Mouse (Mus musculus): ENCODE results near the gene Ccdc183. TPM values are rescaled to one million over a fixed set of nuclear protein-coding genes. Genes with fewer than 3 reads are reported as not detected.

The Ccdc183 gene
- total RNA-seq (2014; fragmentation: Nextera tagmentation) (not detected in 2 replicates), total RNA-seq (2017) (0.05 TPM in 1 of 2 replicates, not detected in the other), polyA plus RNA-seq (2012) (not detected in 2 replicates)

- Histone ChIP-seq H3K9me3 (replicated peaks) (no peaks in the 10 kb centered on the region), H3K4me1 (ENCODE audit: insufficient read depth, low read depth, low read length) (peaks cover 3% of the 10 kb centered on the region; the same call in 1 of the 2 replicates), H3K4me3 (ENCODE audit: low read depth, low read length) (no peak within 1 kb of the TSS), H3K36me3 (replicated peaks) (no peaks in the 10 kb centered on the region), H3K27me3 (ENCODE audit: insufficient read depth, low read length) (peaks cover 68% of the 10 kb centered on the region)
- ATAC-seq (ENCODE audit: extremely low read depth, insufficient number of reproducible peaks, low FRiP score, poor library complexity, severe bottlenecking) (no peak), DNase-seq (ENCODE audit: low spot score) (no peak)
- TF ChIP-seq GATA1 (IDR thresholded peaks at IDR 0.05; ENCODE audit: borderline replicate concordance, low read length) (no peak), TAL1 (conservative IDR thresholded peaks at IDR 0.05; ENCODE audit: low read depth, low read length) (no peak), CTCF (IDR thresholded peaks at IDR 0.05; ENCODE audit: low read depth, low read length) (no peak), GATA2 (IDR thresholded peaks at IDR 0.05; ENCODE audit: borderline replicate concordance, low read depth, low read length) (no peak), POLR2AphosphoS5 (IDR thresholded peaks at IDR 0.05; ENCODE audit: insufficient replicate concordance, low read depth, low read length) (no peak)
Observed at GRCm38 (mm10) chr2:25617578-25617977, at the start of gene Ccdc183. Ccdc183 (minus strand) TSS chr2:25617678.

- no peak overlapping the region for H3K4me3 ChIP-seq (ENCODE audit: low read depth, low read length)
- H3K27me3 ChIP-seq (ENCODE audit: insufficient read depth, low read length): 0 out of 2 replicates have a peak, but pooled peaks cover 5% of the 10 kb centered on the region
- ATAC-seq (ENCODE audit: extremely low read depth, insufficient number of reproducible peaks, low FRiP score, poor library complexity, severe bottlenecking) (no peak), DNase-seq (ENCODE audit: low spot score) (no peak)
- H3K9me3 ChIP-seq (replicated peaks): no peaks in the 10 kb centered on the region
- no peaks in the 10 kb centered on the region for H3K4me1 ChIP-seq (ENCODE audit: insufficient read depth, low read depth, low read length)
- TF ChIP-seq TAL1 (conservative IDR thresholded peaks at IDR 0.05; ENCODE audit: low read depth, low read length) (no peak), POLR2AphosphoS5 (IDR thresholded peaks at IDR 0.05; ENCODE audit: insufficient replicate concordance, low read depth, low read length) (no peak), CTCF (IDR thresholded peaks at IDR 0.05; ENCODE audit: low read depth, low read length) (no peak), GATA2 (IDR thresholded peaks at IDR 0.05; ENCODE audit: borderline replicate concordance, low read depth, low read length) (no peak), GATA1 (IDR thresholded peaks at IDR 0.05; ENCODE audit: borderline replicate concordance, low read length) (no peak)
- H3K36me3 ChIP-seq (replicated peaks): no peaks in the 10 kb centered on the region
Observed at GRCm38 (mm10) chr2:25666516-25666915, 49.0 kb upstream of the Ccdc183 start.

GRCm38 (mm10) chr2:25664125-25664524 lies 46.6 kb upstream of the Ccdc183 start:
- ATAC-seq (ENCODE audit: extremely low read depth, insufficient number of reproducible peaks, low FRiP score, poor library complexity, severe bottlenecking) (no peak), DNase-seq (ENCODE audit: low spot score) (no peak)
- no peak for TF ChIP-seq CTCF (IDR thresholded peaks at IDR 0.05; ENCODE audit: low read depth, low read length)
- no peak for TF ChIP-seq POLR2AphosphoS5 (IDR thresholded peaks at IDR 0.05; ENCODE audit: insufficient replicate concordance, low read depth, low read length)
- no peak for TF ChIP-seq TAL1 (conservative IDR thresholded peaks at IDR 0.05; ENCODE audit: low read depth, low read length)
- TF ChIP-seq GATA2 (IDR thresholded peaks at IDR 0.05; ENCODE audit: borderline replicate concordance, low read depth, low read length): no peak
- TF ChIP-seq GATA1 (IDR thresholded peaks at IDR 0.05; ENCODE audit: borderline replicate concordance, low read length): no peak
- no peaks in the 10 kb centered on the region for H3K9me3 ChIP-seq (replicated peaks)
- H3K36me3 ChIP-seq (replicated peaks): no peaks in the 10 kb centered on the region
- 0 out of 2 replicates have a peak, but pooled peaks cover 2% of the 10 kb centered on the region for H3K27me3 ChIP-seq (ENCODE audit: insufficient read depth, low read length)
- H3K4me1 ChIP-seq (ENCODE audit: insufficient read depth, low read depth, low read length): no peaks in the 10 kb centered on the region
- no peak overlapping the region for H3K4me3 ChIP-seq (ENCODE audit: low read depth, low read length)

- no peaks in the 10 kb centered on the region for H3K36me3 ChIP-seq (replicated peaks)
- H3K4me1 ChIP-seq (ENCODE audit: insufficient read depth, low read depth, low read length): no peaks in the 10 kb centered on the region
- no peak overlapping the region for H3K4me3 ChIP-seq (ENCODE audit: low read depth, low read length)
- TF ChIP-seq GATA2 (IDR thresholded peaks at IDR 0.05; ENCODE audit: borderline replicate concordance, low read depth, low read length): no peak
- TF ChIP-seq CTCF (IDR thresholded peaks at IDR 0.05; ENCODE audit: low read depth, low read length): peak; percentile 33; the same call in 1 of the 2 replicates
- ATAC-seq (ENCODE audit: extremely low read depth, insufficient number of reproducible peaks, low FRiP score, poor library complexity, severe bottlenecking) (no peak), DNase-seq (ENCODE audit: low spot score) (no peak)
- H3K9me3 ChIP-seq (replicated peaks): no peaks in the 10 kb centered on the region
- H3K27me3 ChIP-seq (ENCODE audit: insufficient read depth, low read length): 0 out of 2 replicates have a peak, but pooled peaks cover 2% of the 10 kb centered on the region
Observed at GRCm38 (mm10) chr2:25663511-25663910, 46.0 kb upstream of the Ccdc183 start.

GRCm38 (mm10) chr2:25661245-25661970 lies 43.9 kb upstream of the Ccdc183 start:
- ATAC-seq (ENCODE audit: extremely low read depth, insufficient number of reproducible peaks, low FRiP score, poor library complexity, severe bottlenecking) (no peak), DNase-seq (ENCODE audit: low spot score) (no peak)
- Histone ChIP-seq H3K4me3 (ENCODE audit: low read depth, low read length) (no peak overlapping the region), H3K27me3 (ENCODE audit: insufficient read depth, low read length) (no peaks in the 10 kb centered on the region), H3K9me3 (replicated peaks) (no peaks in the 10 kb centered on the region), H3K4me1 (ENCODE audit: insufficient read depth, low read depth, low read length) (no peaks in the 10 kb centered on the region), H3K36me3 (replicated peaks) (no peaks in the 10 kb centered on the region)
- TF ChIP-seq TAL1 (conservative IDR thresholded peaks at IDR 0.05; ENCODE audit: low read depth, low read length) (no peak), POLR2AphosphoS5 (IDR thresholded peaks at IDR 0.05; ENCODE audit: insufficient replicate concordance, low read depth, low read length) (no peak), GATA2 (IDR thresholded peaks at IDR 0.05; ENCODE audit: borderline replicate concordance, low read depth, low read length) (no peak), CTCF (IDR thresholded peaks at IDR 0.05; ENCODE audit: low read depth, low read length) (no peak)

- no peak for ATAC-seq (ENCODE audit: extremely low read depth, insufficient number of reproducible peaks, low FRiP score, poor library complexity, severe bottlenecking)
- no peak for DNase-seq (ENCODE audit: low spot score)
- Histone ChIP-seq H3K4me1 (ENCODE audit: insufficient read depth, low read depth, low read length) (no peaks in the 10 kb centered on the region), H3K27me3 (ENCODE audit: insufficient read depth, low read length) (peaks cover 5% of the 10 kb centered on the region), H3K36me3 (replicated peaks) (no peaks in the 10 kb centered on the region), H3K9me3 (replicated peaks) (no peaks in the 10 kb centered on the region), H3K4me3 (ENCODE audit: low read depth, low read length) (no peak overlapping the region)
- TF ChIP-seq GATA1 (IDR thresholded peaks at IDR 0.05; ENCODE audit: borderline replicate concordance, low read length) (no peak), GATA2 (IDR thresholded peaks at IDR 0.05; ENCODE audit: borderline replicate concordance, low read depth, low read length) (no peak), CTCF (IDR thresholded peaks at IDR 0.05; ENCODE audit: low read depth, low read length) (no peak), TAL1 (conservative IDR thresholded peaks at IDR 0.05; ENCODE audit: low read depth, low read length) (no peak), POLR2AphosphoS5 (IDR thresholded peaks at IDR 0.05; ENCODE audit: insufficient replicate concordance, low read depth, low read length) (no peak)
Observed at GRCm38 (mm10) chr2:25660279-25660678, 42.8 kb upstream of the Ccdc183 start.
